Mouse (Mus musculus) CH12.LX (cell line): ENCODE measurements around the gene Hsd3b5.

Source experiments
- CTCF ChIP-seq, 2 experiments: IDR thresholded peaks in 1 of 2; conservative IDR thresholded peaks in 1 of 2; 2 replicates each; pipeline ENCODE4 v1.5.1; 2011 to 2012; ENCODE audit warnings: low read depth in 2 of 2, low read length in 2 of 2, improper control_type of control experiment in 1 of 2, inconsistent platforms in 1 of 2, mild to moderate bottlenecking in 1 of 2, moderate library complexity in 1 of 2
- EP300 ChIP-seq: IDR thresholded peaks from 2 replicates; pipeline ENCODE4 v1.6.1; 2011; ENCODE audit warnings: low read length, improper control_type of control experiment
- MAFK ChIP-seq: IDR thresholded peaks from 2 replicates; pipeline ENCODE4 v1.6.1; 2011; ENCODE audit warnings: low read length, improper control_type of control experiment; ENCODE audit not compliant: insufficient replicate concordance
- POLR2A ChIP-seq: IDR thresholded peaks from 2 replicates; pipeline ENCODE4 v1.6.1; 2011; ENCODE audit warnings: low read depth, mild to moderate bottlenecking, improper control_type of control experiment, low read length
- UBTF ChIP-seq: IDR thresholded peaks from 2 replicates; pipeline ENCODE4 v1.6.1; 2012; ENCODE audit warnings: low read depth, mild to moderate bottlenecking, inconsistent platforms, low read length, improper control_type of control experiment, moderate library complexity

- TF ChIP-seq CTCF (conservative IDR thresholded peaks at IDR 0.05 in 1 of 2, IDR thresholded peaks at IDR 0.05 in 1 of 2; ENCODE audit: low read depth in 2 of 2, low read length in 2 of 2) (no peak), EP300 (no peak), UBTF (no peak), POLR2A (no peak), MAFK (no peak)
Observed at GRCm38 (mm10) chr3:98630152-98630551, at the start of gene Hsd3b5.
